Mouse (Mus musculus) adrenal gland, postnatal 14 days (tissue): ENCODE results near the gene Msi2. TPM values are rescaled to one million over a fixed set of nuclear protein-coding genes. Genes with fewer than 3 reads are reported as not detected.

Source experiments
- DNase-seq: peaks from one replicate; pipeline ENCODE4 v3.0.0; 2021; ENCODE audit warnings: mixed read lengths
- total RNA-seq: library from RNA; stranded (reverse); gene quantifications from 2 replicates; pipeline ENCODE4 v1.2.3, GENCODE M21; 2021

Gene Msi2
- total RNA-seq, 1 experiment from 2014 or later = 181 TPM

GRCm38 (mm10) chr11:88613771-88614526 lies 104.4 kb downstream of the Msi2 start:
- DNase-seq = peak; percentile 50

- no peak for DNase-seq
These were observed 105.3 kb downstream of the Msi2 start for GRCm38 (mm10) chr11:88613008-88613407.

GRCm38 (mm10) chr11:88612141-88612540 lies 106.2 kb downstream of the Msi2 start:
- DNase-seq = peak; percentile 50

- DNase-seq = no peak
These were observed 107.5 kb downstream of the Msi2 start for GRCm38 (mm10) chr11:88610809-88611208.

GRCm38 (mm10) chr11:88610112-88610511 lies 108.2 kb downstream of the Msi2 start:
- no peak for DNase-seq

- DNase-seq = no peak
These were observed 109.7 kb downstream of the Msi2 start for GRCm38 (mm10) chr11:88608584-88608983.

- DNase-seq = no peak
These were observed 110.5 kb downstream of the Msi2 start for GRCm38 (mm10) chr11:88607725-88608383.

- DNase-seq = no peak
These were observed 112.5 kb downstream of the Msi2 start for GRCm38 (mm10) chr11:88605771-88606170.

GRCm38 (mm10) chr11:88605098-88605525 lies 113.2 kb downstream of the Msi2 start:
- DNase-seq = no peak

GRCm38 (mm10) chr11:88604635-88605034 lies 113.7 kb downstream of the Msi2 start:
- DNase-seq = no peak

GRCm38 (mm10) chr11:88603366-88603765 lies 114.9 kb downstream of the Msi2 start:
- no peak for DNase-seq

- peak; percentile 83 for DNase-seq
These were observed 115.7 kb downstream of the Msi2 start for GRCm38 (mm10) chr11:88602471-88603120.

- no peak for DNase-seq
These were observed 118.1 kb downstream of the Msi2 start for GRCm38 (mm10) chr11:88600194-88600593.

- no peak for DNase-seq
These were observed 118.8 kb downstream of the Msi2 start for GRCm38 (mm10) chr11:88599332-88600130.

- no peak for DNase-seq
These were observed 119.5 kb downstream of the Msi2 start for GRCm38 (mm10) chr11:88598848-88599175.

- no peak for DNase-seq
These were observed 120.0 kb downstream of the Msi2 start for GRCm38 (mm10) chr11:88598150-88598847.

- DNase-seq = no peak
These were observed 122.7 kb downstream of the Msi2 start for GRCm38 (mm10) chr11:88595616-88596015.

GRCm38 (mm10) chr11:88594804-88595611 lies 123.3 kb downstream of the Msi2 start:
- DNase-seq = no peak

GRCm38 (mm10) chr11:88594010-88594409 lies 124.3 kb downstream of the Msi2 start:
- no peak for DNase-seq

GRCm38 (mm10) chr11:88592099-88592498 lies 126.2 kb downstream of the Msi2 start:
- DNase-seq = no peak

GRCm38 (mm10) chr11:88590647-88591046 lies 127.7 kb downstream of the Msi2 start:
- no peak for DNase-seq
